Mouse (Mus musculus) retina, postnatal 1 day (tissue): ENCODE data around the gene Otulinl.

Experiments used
- DNase-seq: peaks from one replicate; pipeline ENCODE4 v3.0.0-alpha.2; 2012

Otulinl gene

DNA sequence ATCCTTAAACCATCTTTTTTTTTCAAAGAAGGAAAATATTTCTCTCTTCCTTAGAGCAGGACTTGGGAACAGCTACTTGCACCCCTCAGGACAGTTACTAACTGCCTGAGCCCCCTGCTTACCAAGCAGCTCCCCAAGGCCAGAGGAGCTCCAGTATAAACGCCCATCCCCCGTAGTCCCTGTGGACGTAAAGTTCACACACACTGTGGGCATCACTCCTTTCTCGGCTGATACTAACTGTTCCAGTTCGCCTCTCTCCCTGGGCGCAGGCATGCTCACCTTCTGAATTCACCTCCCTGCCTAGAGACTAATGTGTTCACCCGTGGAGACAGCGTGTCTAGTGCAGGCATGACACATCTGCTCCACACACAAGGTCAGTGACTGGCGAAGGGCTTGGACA, 2.9 kb downstream of the Otulinl start:
- no peak for DNase-seq

DNA sequence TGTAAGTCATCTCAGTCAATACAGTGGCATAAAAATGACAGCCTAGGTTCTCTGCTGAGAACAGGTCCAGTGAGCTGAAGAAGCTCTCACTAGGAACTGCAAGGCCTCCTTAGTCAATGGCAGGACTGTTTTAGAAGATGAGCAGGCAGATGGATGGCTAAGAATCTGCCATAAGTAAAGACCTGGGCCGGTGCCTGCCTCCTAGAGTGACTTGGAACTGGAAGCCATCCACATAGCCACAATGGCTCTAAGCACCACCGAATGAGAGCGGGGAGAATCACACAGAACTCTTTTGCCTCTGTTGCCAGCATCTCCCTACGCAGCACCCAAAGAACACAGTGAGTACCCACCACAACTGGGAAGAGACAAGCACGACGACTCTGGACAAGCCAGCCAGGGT, 3.6 kb downstream of the Otulinl start:
- DNase-seq = no peak

DNA sequence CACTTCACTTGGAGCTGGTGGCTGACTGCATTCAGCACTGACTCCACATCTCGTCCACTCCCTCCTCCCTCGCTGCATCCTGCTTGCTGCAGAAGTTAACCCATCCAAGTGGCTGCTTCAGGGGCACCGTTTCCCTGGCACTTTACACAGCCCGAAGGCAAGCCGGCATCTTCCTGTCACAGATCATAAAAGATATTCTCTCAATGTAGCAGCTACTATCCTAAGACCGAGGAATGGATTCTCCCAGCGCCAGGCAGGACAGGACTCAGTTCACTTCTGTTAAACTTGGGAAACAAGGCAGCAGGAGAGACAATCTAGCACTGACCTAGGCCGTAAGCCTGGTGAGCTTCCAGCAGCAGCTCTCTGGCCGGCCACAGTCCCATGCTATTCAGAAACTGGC, 5.2 kb downstream of the Otulinl start:
- no peak for DNase-seq

DNA sequence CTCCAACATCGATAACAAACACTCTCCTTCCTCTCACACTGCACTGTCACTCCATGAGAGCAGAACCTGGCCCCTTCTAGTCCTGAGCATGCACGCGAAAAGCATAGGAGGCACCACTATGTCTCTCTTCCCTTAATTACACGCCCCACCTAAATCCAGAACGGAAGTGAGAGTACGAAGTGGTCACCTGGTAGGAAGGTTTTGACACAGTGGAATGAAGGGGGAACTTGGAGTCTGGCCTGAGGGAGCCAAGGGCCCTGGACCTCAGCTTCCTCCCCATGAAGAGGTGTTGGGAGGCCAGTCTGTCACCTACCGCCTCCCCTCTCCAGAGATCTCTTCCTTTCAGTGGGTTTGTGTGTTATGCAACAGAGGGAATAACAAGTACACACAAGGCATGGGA, 6.3 kb downstream of the Otulinl start:
- DNase-seq = no peak

DNA sequence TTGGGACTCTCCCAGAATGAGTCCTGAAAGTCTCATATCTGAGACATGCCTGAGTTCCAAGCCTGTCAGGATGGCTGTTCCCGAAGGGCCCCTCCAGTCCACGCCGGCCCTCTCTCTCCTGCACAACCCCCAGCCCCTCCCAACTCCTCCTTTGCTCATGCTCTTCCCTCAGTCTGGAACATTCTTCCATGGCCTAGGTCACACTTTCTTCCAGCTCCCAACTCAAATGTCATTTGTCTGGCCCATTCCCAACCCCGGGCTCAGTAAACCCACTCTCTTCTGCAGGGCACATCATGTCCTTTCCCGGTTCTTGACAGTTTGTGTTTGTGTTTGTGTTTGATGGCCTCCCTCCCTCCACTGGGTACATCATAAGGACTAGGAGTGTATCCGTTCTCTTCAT, 7.3 kb downstream of the Otulinl start:
- DNase-seq = no peak

DNA sequence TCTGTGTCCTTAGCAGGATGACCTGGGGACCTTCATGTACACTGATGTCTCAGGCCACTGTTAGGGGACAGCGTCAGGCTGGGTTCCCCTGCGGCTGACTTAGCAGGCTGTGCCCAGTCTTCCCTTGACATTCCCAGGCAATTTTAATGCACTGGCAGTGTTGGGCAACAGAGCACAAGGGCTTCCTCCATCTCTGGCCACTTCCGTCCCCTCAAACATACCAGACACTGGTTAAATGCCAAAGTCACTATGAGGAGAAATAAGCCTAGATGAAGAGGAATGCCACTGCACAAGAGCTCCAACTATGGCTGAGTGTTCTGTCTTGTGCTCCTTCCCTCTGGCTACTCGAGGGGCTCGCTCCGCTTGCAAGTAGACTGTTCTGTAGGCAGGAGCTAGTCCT, 8.2 kb downstream of the Otulinl start:
- DNase-seq = no peak

DNA sequence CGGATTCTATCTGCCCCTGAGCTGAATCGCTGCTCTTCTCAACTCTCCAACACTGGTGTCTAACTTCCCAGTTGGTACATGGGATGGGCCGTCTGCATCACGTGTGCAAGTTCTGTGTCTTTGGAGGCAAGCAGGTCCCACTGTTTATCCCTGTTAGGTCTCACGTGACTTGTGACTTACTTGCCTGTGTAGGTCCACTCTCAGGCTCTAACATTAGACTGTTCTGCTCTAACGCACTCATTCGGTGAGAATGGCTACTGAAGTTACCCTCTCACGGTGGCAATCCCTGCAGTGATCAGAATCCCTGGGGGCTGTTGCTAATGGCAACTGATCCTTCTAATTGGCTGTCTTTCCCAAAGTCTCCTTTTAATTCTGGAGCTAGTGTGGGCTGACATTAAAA, 9.1 kb downstream of the Otulinl start:
- DNase-seq = no peak

DNA sequence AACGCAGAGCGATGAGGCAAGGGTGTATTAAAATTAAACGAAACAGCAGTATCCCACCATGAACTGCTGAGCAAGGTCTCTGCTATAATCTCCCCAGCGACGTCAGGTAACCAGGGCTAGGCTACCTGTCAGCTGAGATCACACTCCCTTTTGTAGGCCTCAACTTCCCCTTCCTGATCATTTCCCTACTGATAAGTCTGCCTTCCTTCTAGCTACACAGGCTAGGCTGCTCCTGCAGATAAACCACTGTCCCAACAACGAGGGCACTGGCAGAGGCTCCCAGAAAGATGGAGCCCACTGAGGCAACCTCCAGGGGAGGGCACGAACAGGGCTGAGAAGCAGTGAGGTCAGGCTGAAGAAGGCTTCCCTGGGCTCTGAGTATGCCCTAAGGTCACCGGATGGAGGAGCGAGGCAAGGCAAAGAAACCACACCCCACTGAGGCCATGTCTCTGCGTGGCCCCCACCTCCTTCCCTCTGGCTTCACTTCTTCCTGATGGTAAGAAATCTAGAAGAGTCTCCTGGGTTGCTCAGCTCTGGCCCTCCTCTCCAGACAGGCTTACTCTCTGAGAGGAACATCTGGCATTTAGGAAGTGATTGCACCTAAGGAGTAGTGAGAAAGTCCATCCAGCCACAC, 9.7 kb downstream of the Otulinl start:
- DNase-seq = no peak

DNA sequence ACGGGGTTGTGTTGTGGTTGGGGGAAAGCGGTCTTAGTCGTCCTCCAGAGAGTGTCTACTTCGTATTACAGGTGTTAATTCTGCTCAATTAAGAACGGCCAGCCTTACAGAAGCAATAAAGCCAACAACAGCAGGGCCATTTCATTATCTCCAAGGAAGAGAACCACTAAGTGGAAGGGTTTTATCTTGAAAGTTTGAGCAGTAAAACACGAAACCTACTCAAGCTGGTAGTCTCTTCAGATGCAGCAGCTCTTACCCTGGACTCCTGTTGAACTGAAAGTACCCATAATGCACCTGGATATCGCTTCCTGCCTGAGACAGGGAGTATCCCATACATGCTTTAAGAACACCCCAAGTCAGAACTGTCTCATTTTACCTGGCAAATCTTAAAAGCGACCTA, 10.7 kb downstream of the Otulinl start:
- no peak for DNase-seq

DNA sequence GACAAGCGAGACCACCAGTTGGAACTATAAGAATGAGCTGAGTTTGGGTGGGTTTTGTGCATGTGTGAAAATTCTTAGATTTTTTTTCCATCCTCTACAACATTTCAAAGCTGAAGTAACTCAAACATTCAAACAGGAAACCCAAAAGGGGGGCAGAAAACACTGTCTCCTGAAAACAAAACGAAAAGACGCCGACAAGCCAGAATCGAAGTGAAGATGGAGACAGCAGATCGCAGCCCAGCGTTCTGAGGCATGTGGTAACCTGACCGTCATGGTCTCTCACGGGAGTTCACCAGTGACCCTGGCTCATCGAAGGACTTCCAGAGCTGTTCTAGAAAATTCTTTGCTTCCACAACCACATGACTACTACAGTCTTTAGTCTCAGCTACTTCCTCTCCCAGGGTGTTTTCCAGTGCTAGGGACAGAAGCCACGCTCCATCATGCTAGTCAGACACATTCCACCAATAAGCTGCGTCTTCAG, 11.4 kb downstream of the Otulinl start:
- DNase-seq = no peak

DNA sequence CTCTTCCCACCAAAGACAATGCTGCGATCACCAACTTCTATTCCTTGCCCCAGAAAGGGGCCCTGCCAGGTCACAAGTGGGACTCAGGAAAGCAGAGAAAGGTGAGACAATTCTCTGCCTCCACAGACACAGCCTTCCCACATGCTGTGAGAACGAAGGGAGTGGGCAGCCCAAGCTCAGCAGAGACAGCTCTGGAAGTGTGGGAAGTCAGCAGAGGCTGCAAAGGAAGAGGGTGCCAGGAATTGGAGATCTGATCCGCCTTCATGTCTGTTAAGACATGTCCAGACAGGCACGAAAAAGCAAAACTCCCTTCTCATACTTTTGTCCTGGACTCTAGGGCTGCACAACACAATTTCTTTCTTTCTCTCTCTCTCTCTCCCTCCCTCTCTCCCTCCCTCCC, 12.1 kb downstream of the Otulinl start:
- no peak for DNase-seq

DNA sequence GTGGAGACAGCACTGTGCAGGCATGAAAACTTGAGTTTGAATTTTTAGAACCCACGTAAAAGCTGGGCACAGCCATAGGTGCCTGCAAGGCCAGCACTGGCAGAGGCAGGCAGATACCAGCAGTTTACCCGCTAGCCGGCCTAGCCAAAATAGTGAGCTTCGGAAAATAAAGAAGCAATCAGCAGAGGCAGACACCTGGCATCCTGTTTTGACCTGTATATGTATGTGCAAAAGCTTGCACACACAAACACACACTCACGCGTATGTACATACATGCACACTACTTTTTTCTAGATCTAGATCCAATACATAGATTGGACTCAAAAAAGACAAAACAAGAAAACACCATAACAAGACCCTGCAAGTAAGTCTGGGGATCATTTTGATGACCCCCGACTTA, 12.8 kb downstream of the Otulinl start:
- no peak for DNase-seq

DNA sequence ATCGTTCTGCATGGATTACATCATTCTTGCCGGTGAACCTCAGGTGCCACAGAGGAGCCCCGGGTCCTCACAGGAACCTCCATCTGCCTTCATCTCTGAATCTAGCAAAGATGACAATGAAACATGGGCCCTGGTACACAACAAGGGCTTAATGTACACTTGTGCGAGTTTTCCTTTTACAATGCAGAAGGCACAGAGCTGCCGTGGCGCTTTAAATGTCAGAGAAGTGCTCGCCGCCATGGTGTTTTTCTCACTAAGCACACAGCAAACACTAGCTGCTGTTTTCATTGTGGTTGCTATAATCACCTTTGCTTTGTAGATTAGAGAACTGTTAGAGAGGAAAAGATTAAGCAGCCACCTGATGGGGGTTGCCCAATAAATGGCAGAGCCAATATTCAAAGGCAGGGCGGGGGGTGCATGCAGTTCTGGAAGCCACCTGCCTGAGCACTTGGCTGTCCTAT, 13.3 kb downstream of the Otulinl start:
- DNase-seq = no peak

DNA sequence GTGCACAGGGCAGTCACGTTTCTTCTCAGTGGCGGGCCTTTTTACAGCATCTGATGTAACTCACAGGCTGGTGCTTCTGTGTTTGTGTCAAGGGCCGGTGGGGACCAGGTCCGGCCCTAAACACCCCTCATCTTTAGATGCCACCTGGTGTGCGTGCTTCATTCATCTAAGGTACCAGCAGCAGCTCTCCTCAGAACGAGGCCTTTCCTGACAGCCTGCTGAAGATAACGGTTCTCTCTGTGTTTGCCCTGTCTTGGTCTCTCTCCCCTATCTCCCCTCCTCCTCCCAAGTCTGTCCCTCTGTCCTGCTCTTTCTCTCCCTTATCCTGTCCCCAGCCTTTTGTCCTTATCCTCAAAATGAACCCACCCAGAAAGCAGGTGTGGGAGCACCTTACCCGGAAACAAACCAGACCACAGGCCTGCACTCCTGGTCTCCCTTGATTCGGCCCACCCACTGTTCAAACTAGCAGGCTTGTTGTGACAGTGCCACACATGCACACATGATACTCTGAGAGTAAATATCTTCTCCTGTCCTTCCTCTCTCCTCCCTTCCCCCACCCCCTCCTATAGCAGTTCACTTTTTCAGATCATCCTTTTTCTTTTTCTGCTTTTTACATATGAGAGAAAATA, 14.4 kb downstream of the Otulinl start:
- DNase-seq = no peak

DNA sequence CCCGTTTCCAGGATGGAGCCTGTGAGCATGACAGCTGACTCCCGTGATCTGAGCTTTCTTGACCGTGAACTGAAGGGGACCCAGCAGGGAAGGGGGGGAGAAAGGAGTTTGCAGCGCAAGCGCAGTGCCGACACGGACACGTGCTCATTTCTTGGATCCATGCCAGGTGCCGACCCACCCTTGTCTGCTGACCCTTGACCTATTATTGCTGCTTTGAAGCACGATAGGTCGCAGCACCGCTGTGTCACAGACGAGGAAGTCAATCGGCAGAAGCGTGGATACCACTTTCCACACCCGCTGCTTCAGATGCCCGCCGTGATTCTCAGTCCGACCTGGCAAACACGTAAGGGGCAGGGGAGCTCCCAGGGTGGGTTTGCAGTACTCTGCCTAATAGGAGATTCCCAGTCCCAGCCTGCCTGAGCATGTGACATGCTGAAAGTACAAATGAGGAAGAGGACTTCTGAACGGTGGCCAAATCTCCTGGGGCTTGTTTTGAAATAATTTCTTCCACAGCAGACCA, 15.9 kb downstream of the Otulinl start:
- DNase-seq = peak; percentile 89

DNA sequence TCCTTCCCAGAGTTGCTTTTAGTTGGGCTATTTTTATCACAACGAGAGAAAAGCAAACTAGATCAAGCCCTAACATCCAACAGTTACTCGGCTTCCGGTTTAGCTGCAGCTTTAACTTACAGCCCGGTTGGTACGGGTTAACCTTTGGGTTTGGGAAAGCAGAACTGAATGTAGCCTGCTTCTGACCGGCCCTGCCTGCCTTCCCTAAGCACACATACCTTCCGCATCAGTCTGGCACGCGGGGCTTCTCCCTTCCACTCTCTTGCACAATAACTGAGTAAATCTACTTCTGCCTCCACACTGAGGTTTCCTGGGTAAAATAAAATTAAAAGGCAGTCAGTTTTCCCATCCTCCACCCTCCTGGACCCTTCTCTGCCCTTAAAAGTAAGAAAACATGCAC, 17.3 kb downstream of the Otulinl start:
- no peak for DNase-seq

DNA sequence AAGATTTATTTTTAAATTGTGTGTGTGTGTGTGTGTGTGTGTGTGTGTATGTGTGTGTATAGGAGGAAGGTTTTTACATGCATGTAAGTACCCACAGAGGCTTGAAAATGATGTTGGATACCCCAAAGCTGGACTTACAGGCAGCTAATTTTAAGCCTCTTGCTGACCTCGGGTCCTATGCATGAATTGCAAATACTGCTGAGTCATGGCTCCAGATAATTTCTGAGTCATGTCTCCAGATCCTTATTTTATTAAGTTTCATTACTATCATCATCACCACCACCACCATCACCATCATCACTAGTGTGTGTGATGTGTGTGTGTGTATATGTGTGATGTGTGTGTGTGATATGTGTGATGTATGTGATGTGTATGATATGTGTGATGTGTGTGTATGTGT, 18.7 kb downstream of the Otulinl start:
- DNase-seq = no peak

DNA sequence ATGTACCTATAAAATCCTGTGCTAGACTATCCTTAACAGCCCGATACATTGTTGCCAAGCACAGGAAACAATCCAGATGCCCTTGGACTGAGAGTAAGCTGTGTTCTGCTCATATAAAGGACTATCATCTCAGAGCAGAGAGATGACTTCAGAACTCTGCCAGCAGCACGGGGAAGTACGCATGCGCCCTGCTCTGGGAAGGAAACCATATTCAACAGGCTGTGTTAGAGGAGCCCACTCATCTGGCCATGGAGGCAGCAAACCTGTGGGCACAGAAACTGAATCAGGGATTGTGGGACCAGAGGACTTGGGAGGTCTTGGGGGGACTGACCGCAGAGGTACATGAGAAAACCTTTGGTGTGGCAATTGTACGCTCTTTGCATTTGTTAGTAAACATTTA, 19.7 kb downstream of the Otulinl start:
- DNase-seq = no peak

DNA sequence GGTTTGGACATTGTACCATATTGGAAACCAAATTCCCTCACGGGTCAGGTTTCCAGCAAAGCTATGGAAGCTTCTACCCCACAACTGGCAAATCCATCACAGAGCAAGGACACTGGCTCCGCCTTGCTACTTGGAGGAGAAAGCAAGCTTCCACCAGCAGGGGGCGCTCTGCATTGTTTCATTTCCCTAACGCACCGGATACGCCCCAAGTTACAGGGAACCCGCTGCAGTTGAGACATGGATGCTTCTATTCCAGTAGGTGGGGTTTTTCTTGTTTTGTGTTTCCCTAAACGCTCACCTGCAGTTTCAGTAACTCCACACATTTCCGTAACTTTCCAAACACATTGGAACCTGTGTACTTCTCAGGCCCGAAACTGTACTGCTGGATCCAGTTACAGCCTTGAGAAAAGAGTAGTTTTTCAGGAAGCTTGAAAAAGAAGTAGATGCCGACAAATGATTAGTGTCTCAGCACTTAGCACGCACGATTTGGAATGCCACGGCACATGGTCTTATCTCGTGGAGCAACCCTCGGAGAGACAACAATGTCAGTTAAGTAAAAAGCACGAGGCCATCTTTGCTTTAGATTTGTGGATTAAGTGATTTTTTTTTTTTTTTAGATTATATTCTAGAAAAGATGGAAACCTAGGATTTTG, 21.7 kb downstream of the Otulinl start:
- peak; percentile 87 for DNase-seq

DNA sequence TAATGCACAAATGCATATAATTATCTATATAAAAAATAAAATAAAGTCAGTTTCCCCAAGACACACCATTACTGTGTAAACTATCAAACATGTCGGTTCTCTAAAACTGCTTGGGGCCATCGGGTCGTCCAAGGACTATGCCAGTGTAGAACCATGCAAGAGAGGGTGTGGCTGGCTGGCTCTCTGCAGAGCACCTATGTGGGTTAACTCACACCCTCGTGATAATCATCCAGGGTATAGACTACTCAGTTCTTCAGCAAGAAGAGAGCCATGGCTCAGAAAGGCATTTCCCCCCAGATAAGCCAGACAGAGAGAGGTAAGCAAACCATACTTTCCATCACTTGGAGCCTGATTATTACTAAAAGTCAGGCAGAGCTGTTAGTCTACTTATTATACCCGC, 22.2 kb downstream of the Otulinl start:
- no peak for DNase-seq

DNA sequence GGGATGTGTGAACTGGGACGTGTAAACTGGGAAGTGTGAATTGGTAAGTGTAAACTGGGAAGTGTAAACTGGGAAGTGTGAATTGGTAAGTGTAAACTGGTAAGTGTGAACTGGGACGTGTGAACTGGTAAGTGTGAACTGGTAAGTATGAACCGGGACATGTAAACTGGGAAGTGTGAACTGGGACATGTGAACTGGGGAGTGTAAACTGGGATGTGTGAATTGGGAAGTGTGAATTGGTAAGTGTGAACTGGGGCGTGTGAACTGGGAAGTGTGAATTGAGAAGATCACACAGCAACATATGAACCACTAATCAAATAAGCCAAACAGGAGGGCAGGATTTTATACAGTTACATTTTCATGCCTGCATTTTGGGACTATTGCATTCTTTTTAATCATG, 23.0 kb downstream of the Otulinl start:
- DNase-seq = no peak

DNA sequence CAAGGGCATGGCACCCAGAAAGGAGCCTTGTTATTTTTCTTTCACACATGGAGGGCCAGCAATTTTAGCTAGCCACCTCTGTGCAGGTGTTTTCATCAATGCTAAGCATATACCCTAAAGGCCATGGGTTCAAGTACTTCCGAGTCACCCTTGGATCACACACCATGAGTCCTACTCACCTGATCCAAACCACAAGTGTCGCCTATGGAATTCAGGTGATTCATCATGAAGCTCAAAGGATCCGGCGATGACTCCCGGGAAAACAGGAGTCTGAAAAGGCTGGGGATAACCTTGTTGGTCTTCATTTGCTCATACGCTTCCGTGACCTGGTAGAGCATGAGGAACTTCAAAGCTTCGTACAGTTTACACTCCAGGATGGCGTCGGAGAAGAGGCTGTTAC, 23.5 kb downstream of the Otulinl start:
- no peak for DNase-seq

DNA sequence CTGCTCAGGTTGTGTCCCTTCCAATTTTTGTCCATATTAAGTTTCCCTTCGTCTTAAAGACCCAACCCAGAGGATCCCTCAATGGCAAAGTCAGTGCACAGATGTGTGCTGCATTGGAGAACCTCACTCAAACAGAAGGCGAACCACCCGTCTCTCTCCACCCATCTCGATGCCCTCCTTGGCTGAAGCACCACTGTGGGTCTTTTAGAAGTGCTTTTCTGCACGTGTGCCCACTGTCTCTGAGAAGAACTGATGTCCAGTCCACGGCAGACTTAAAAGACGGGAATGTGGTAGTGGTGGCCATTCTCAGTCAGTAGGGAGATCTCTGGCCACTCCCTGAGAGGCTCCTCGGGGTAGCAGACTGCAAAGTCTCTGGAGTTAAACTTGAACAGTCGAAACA, 24.8 kb downstream of the Otulinl start:
- DNase-seq = no peak

DNA sequence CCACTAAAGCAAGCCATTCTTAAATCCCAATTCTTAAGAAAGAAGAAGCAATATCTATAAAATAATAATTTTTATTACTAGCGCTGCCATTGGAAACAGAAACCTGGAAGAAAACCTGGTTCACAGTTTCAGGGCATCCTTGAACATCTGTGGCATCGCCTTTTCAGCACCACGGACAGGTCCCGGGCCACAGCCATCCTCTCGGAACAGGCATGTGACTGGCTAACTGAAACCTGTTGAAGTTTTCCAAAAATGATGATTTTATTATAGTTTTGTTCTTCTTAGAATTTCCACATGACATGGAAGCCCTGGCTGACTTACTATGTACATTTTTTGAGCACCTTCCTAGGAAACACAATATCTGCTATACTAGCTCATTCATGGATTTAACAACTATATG, 26.4 kb downstream of the Otulinl start:
- DNase-seq = peak; percentile 34
